Mouse (Mus musculus) hindbrain, embryonic 13.5 days (tissue): Measurements from ENCODE around the gene Cwc25. TPM values are rescaled to one million over a fixed set of nuclear protein-coding genes. Genes with fewer than 3 reads are reported as not detected.

Experiments used
- ATAC-seq: fragments of 200-750 bp; cut with Nextera tagmentation; 2 replicates; pipeline ENCODE4 v1.8.0; 2017; ENCODE audit warnings: moderate TSS enrichment; ENCODE audit not compliant: low FRiP score
- H3K27ac ChIP-seq: fragments of 300-500 bp; sonication (generic); 2 replicates; pipeline ENCODE4 v1.5.1; 2015; ENCODE audit warnings: inconsistent platforms, mild to moderate bottlenecking, moderate library complexity
- H3K27me3 ChIP-seq: fragments of 300-500 bp; sonication (generic); 2 replicates; pipeline ENCODE4 v1.6.1; 2015; ENCODE audit warnings: mild to moderate bottlenecking, inconsistent platforms
- H3K36me3 ChIP-seq: fragments of 300-500 bp; sonication (generic); 2 replicates; pipeline ENCODE4 v1.6.1; 2015; ENCODE audit warnings: mild to moderate bottlenecking, inconsistent platforms
- H3K4me1 ChIP-seq: fragments of 300-500 bp; sonication (generic); replicated peaks from 2 replicates; pipeline ENCODE4 v1.6.1; 2015; ENCODE audit warnings: inconsistent platforms
- H3K4me2 ChIP-seq: fragments of 300-500 bp; sonication (generic); 2 replicates; pipeline ENCODE4 v1.6.1; 2015; ENCODE audit warnings: inconsistent platforms, mild to moderate bottlenecking, moderate library complexity
- H3K4me3 ChIP-seq: fragments of 300-500 bp; sonication (generic); 2 replicates; pipeline ENCODE4 v1.5.1; 2015; ENCODE audit warnings: mild to moderate bottlenecking, inconsistent platforms
- H3K9ac ChIP-seq: fragments of 300-500 bp; sonication (generic); 2 replicates; pipeline ENCODE4 v1.6.1; 2015; ENCODE audit warnings: mild to moderate bottlenecking, inconsistent platforms
- H3K9me3 ChIP-seq: fragments of 300-500 bp; sonication (generic); 2 replicates; pipeline ENCODE4 v1.6.1; 2016; ENCODE audit warnings: inconsistent platforms
- WGBS: fragments of 180-500 bp; shearing (Covaris S2); methylation state at CpG from one replicate; pipeline ENCODE4 v1.1.7; 2015; 5-methylcytosine and 5-hydroxymethylcytosine counted together
- polyA plus RNA-seq: library from polyadenylated mRNA; unstranded; fragments of >200 nt; fragmentation: Nextera tagmentation; extraction: Ambion mirVana; gene quantifications from 2 replicates; pipeline ENCODE4 v1.2.1, GENCODE M21; 2015

Gene Cwc25
- polyA plus RNA-seq, 1 experiment from 2014 or later, result 17.6 TPM

GRCm38 (mm10) chr11:97753277-97753676 is 13.1 kb downstream of the Cwc25 start:
- 97% methylated on average over 8 of the region's 8 CpGs for WGBS
- H3K36me3 ChIP-seq, result peaks cover 90% of the 10 kb centered on the region
- H3K4me3 ChIP-seq, result no peak overlapping the region
- no peaks in the 10 kb centered on the region for H3K27me3 ChIP-seq
- H3K9ac ChIP-seq, result no peak overlapping the region
- H3K27ac ChIP-seq, result no peak overlapping the region
- no peak for ATAC-seq
- no peaks in the 10 kb centered on the region for H3K4me1 ChIP-seq
- no peaks in the 10 kb centered on the region for H3K9me3 ChIP-seq
- no peak overlapping the region for H3K4me2 ChIP-seq

GRCm38 (mm10) chr11:97748496-97748895 is 17.9 kb downstream of the Cwc25 start:
- Histone ChIP-seq H3K9me3 (no peaks in the 10 kb centered on the region), H3K27me3 (no peaks in the 10 kb centered on the region), H3K27ac (no peak overlapping the region), H3K4me1 (peaks cover 6% of the 10 kb centered on the region), H3K9ac (no peak overlapping the region), H3K4me2 (no peak overlapping the region), H3K4me3 (no peak overlapping the region), H3K36me3 (peaks cover 73% of the 10 kb centered on the region)
- 97% methylated on average over 5 of the region's 5 CpGs for WGBS
- no peak for ATAC-seq

- peaks cover 65% of the 10 kb centered on the region for H3K36me3 ChIP-seq
These were observed 18.6 kb downstream of the Cwc25 start for GRCm38 (mm10) chr11:97747773-97748172.

GRCm38 (mm10) chr11:97745331-97745721 is 21.0 kb downstream of the Cwc25 start:
- no peaks in the 10 kb centered on the region for H3K9me3 ChIP-seq
- H3K27me3 ChIP-seq, result no peaks in the 10 kb centered on the region
- ATAC-seq, result peak; percentile 18; the same call in 1 of the 2 replicates
- peak overlapping the region; percentile 79 for H3K4me2 ChIP-seq
- H3K36me3 ChIP-seq, result peaks cover 43% of the 10 kb centered on the region
- H3K27ac ChIP-seq, result peak overlapping the region; percentile 99; the same call in 1 of the 2 replicates
- 12% methylated on average over 13 of the region's 13 CpGs for WGBS
- H3K4me3 ChIP-seq, result peak overlapping the region; percentile 78
- H3K4me1 ChIP-seq, result peaks cover 32% of the 10 kb centered on the region
- H3K9ac ChIP-seq, result no peak overlapping the region

More at GRCm38 (mm10) chr11:97747773-97748172, 18.6 kb downstream of the Cwc25 start:
- no peak overlapping the region for H3K9ac ChIP-seq
- H3K4me2 ChIP-seq, result no peak overlapping the region
- no peak overlapping the region for H3K27ac ChIP-seq
- no peak for ATAC-seq
- peaks cover 13% of the 10 kb centered on the region for H3K4me1 ChIP-seq
- H3K4me3 ChIP-seq, result no peak overlapping the region
- WGBS, result 88% methylated on average over 8 of the region's 8 CpGs
- H3K9me3 ChIP-seq, result no peaks in the 10 kb centered on the region
- H3K27me3 ChIP-seq, result no peaks in the 10 kb centered on the region

- Histone ChIP-seq H3K27ac (peak overlapping the region; percentile 99), H3K9me3 (no peaks in the 10 kb centered on the region), H3K9ac (peak overlapping the region; percentile 89), H3K4me3 (peak overlapping the region; percentile 78), H3K36me3 (peaks cover 38% of the 10 kb centered on the region), H3K4me2 (peak overlapping the region; percentile 79), H3K4me1 (peaks cover 37% of the 10 kb centered on the region), H3K27me3 (no peaks in the 10 kb centered on the region)
- peak; percentile 96 for ATAC-seq
- under 1% methylated on average over 31 of the region's 57 CpGs for WGBS
These were observed 21.5 kb downstream of the Cwc25 start for GRCm38 (mm10) chr11:97744718-97745330.

- H3K4me1 ChIP-seq, result peaks cover 38% of the 10 kb centered on the region
- H3K4me3 ChIP-seq, result peak within 1 kb of the TSS; percentile 78
- peak within 1 kb of the TSS; percentile 99 for H3K27ac ChIP-seq
- H3K27me3 ChIP-seq, result no peaks in the 10 kb centered on the region
- peak within 1 kb of the TSS; percentile 89 for H3K9ac ChIP-seq
- peaks cover 32% of the 10 kb centered on the region for H3K36me3 ChIP-seq
- no peaks in the 10 kb centered on the region for H3K9me3 ChIP-seq
- H3K4me2 ChIP-seq, result peak within 1 kb of the TSS; percentile 79
- peak; percentile 44 for ATAC-seq
- WGBS, result under 1% methylated on average over 59 of the region's 63 CpGs
These were observed 22.2 kb downstream of the Cwc25 start, which contains the start of gene Pip4k2b for GRCm38 (mm10) chr11:97744063-97744717. TSS of gene Pip4k2b (minus strand) at chr11:97744704.

- WGBS, result 31% methylated on average over 9 of the region's 9 CpGs
- peaks cover 38% of the 10 kb centered on the region for H3K4me1 ChIP-seq
- no peaks in the 10 kb centered on the region for H3K27me3 ChIP-seq
- ATAC-seq, result no peak
- peak overlapping the region; percentile 78 for H3K4me3 ChIP-seq
- H3K27ac ChIP-seq, result peak overlapping the region; percentile 99
- H3K4me2 ChIP-seq, result peak overlapping the region; percentile 79
- peaks cover 29% of the 10 kb centered on the region for H3K36me3 ChIP-seq
- H3K9me3 ChIP-seq, result no peaks in the 10 kb centered on the region
- peak overlapping the region; percentile 89 for H3K9ac ChIP-seq
These were observed 22.9 kb downstream of the Cwc25 start for GRCm38 (mm10) chr11:97743423-97743822.

- Histone ChIP-seq H3K9me3 (no peaks in the 10 kb centered on the region), H3K27me3 (no peaks in the 10 kb centered on the region), H3K4me2 (peak overlapping the region; percentile 79), H3K4me3 (peak overlapping the region; percentile 78), H3K36me3 (peaks cover 21% of the 10 kb centered on the region), H3K4me1 (peaks cover 38% of the 10 kb centered on the region), H3K9ac (peak overlapping the region; percentile 89), H3K27ac (no peak overlapping the region)
- 81% methylated on average over 9 of the region's 9 CpGs for WGBS
- ATAC-seq, result no peak
These were observed 23.8 kb downstream of the Cwc25 start for GRCm38 (mm10) chr11:97742591-97742990.

GRCm38 (mm10) chr11:97742157-97742556 is 24.2 kb downstream of the Cwc25 start:
- H3K9ac ChIP-seq, result 0 out of 2 replicates have a peak overlapping the region, but pooled peaks have one; percentile 89
- H3K36me3 ChIP-seq, result peaks cover 16% of the 10 kb centered on the region
- H3K27ac ChIP-seq, result no peak overlapping the region
- H3K4me1 ChIP-seq, result peaks cover 38% of the 10 kb centered on the region
- no peak for ATAC-seq
- H3K4me2 ChIP-seq, result peak overlapping the region; percentile 79
- no peaks in the 10 kb centered on the region for H3K27me3 ChIP-seq
- H3K4me3 ChIP-seq, result peak overlapping the region; percentile 78; the same call in 1 of the 2 replicates
- H3K9me3 ChIP-seq, result no peaks in the 10 kb centered on the region
- 91% methylated on average over 5 of the region's 5 CpGs for WGBS

- Histone ChIP-seq H3K4me1 (peaks cover 36% of the 10 kb centered on the region), H3K4me3 (no peak overlapping the region), H3K9me3 (no peaks in the 10 kb centered on the region), H3K27me3 (no peaks in the 10 kb centered on the region), H3K27ac (no peak overlapping the region), H3K9ac (no peak overlapping the region), H3K4me2 (no peak overlapping the region), H3K36me3 (0 out of 2 replicates have a peak, but pooled peaks cover 3% of the 10 kb centered on the region)
- WGBS, result 56% methylated on average over 7 of the region's 7 CpGs
- ATAC-seq, result no peak
These were observed 26.2 kb downstream of the Cwc25 start for GRCm38 (mm10) chr11:97740190-97740589.

GRCm38 (mm10) chr11:97739155-97739554 is 27.2 kb downstream of the Cwc25 start:
- Histone ChIP-seq H3K9me3 (no peaks in the 10 kb centered on the region), H3K4me2 (no peak overlapping the region), H3K9ac (no peak overlapping the region), H3K27me3 (no peaks in the 10 kb centered on the region), H3K4me3 (no peak overlapping the region), H3K4me1 (peaks cover 37% of the 10 kb centered on the region), H3K27ac (no peak overlapping the region), H3K36me3 (0 out of 2 replicates have a peak, but pooled peaks cover 3% of the 10 kb centered on the region)
- 89% methylated on average over 3 of the region's 3 CpGs for WGBS
- ATAC-seq, result no peak

- H3K9me3 ChIP-seq, result no peaks in the 10 kb centered on the region
- no peaks in the 10 kb centered on the region for H3K27me3 ChIP-seq
- ATAC-seq, result no peak
These were observed 27.7 kb downstream of the Cwc25 start for GRCm38 (mm10) chr11:97738703-97739102.

More at GRCm38 (mm10) chr11:97738703-97739102, 27.7 kb downstream of the Cwc25 start:
- no peak overlapping the region for H3K9ac ChIP-seq
- no peak overlapping the region for H3K4me3 ChIP-seq
- H3K27ac ChIP-seq, result no peak overlapping the region
- H3K36me3 ChIP-seq, result 0 out of 2 replicates have a peak, but pooled peaks cover 3% of the 10 kb centered on the region
- WGBS, result 67% methylated on average over 6 of the region's 6 CpGs
- no peak overlapping the region for H3K4me2 ChIP-seq
- peaks cover 40% of the 10 kb centered on the region for H3K4me1 ChIP-seq
